Mouse (Mus musculus) forebrain, embryonic 10.5 days (tissue): Measurements from ENCODE around the gene Cplx3. TPM values are rescaled to one million over a fixed set of nuclear protein-coding genes. Genes with fewer than 3 reads are reported as not detected.
A peak's percentile ranks its signal among the peaks of the same experiment; 100 is the strongest.

ENCODE experiments used
- DNase-seq: peaks from one replicate; pipeline ENCODE4 v3.0.0-alpha.2; 2017; ENCODE audit warnings: low spot score; ENCODE audit errors: extremely low spot score
- H3K27ac ChIP-seq: fragments of 300-500 bp; sonication (generic); 2 replicates; pipeline ENCODE4 v1.5.1; 2016; ENCODE audit warnings: mild to moderate bottlenecking
- H3K27me3 ChIP-seq: fragments of 300-500 bp; sonication (generic); 2 replicates; pipeline ENCODE4 v1.6.1; 2016; ENCODE audit warnings: mild to moderate bottlenecking; ENCODE audit not compliant: poor library complexity, severe bottlenecking
- H3K36me3 ChIP-seq: fragments of 300-500 bp; sonication (generic); replicated peaks from 2 replicates; pipeline ENCODE4 v1.6.1; 2016; ENCODE audit warnings: mild to moderate bottlenecking, moderate library complexity
- H3K4me1 ChIP-seq: fragments of 300-500 bp; sonication (generic); 2 replicates; pipeline ENCODE4 v1.6.1; 2016
- H3K4me3 ChIP-seq: fragments of 300-500 bp; sonication (generic); 2 replicates; pipeline ENCODE4 v1.5.1; 2016; ENCODE audit warnings: mild to moderate bottlenecking, moderate library complexity
- H3K9me3 ChIP-seq: fragments of 300-500 bp; sonication (generic); 2 replicates; pipeline ENCODE4 v1.6.1; 2016; ENCODE audit warnings: mild to moderate bottlenecking, moderate library complexity
- WGBS: fragments of 180-500 bp; shearing (Covaris S2); methylation state at CpG from one replicate; pipeline ENCODE4 v1.1.7; 2016; 5-methylcytosine and 5-hydroxymethylcytosine counted together
- polyA plus RNA-seq: library from polyadenylated mRNA; unstranded; fragments of >200 nt; fragmentation: Nextera tagmentation; extraction: Ambion mirVana; gene quantifications from 2 replicates; pipeline ENCODE4 v1.2.1, GENCODE M21; 2016

Cplx3 gene
- polyA plus RNA-seq, 1 experiment from 2014 or later, result 1.9 TPM

DNA sequence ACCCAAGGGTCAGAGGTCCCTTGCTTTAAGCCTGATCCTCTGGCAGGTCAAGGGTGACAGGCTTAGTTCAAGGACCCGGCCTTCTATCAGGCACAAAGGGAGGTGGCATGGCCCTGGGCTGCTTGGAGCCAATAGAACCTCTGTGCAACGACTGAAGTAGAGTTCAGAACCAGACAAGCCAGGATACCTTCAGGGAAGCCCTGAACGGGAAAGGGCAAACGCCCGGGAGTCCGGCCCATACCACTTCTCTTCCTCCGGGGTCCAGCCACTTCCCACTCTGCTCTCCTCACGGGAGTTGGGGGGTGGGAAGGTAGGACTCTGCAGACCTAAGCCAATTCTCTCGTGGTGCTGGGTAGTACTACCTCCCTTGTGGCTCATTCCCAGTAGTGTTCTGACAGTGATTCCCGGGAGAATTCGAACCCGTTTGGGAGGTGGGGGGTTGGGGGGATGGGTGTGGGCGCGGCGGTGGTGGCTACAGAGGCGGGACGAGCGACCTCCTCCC is 38.4 kb upstream of the Cplx3 start:
- WGBS, result 0% methylated on average over 18 of the region's 18 CpGs
- Histone ChIP-seq H3K27me3 (peaks cover 6% of the 10 kb centered on the region; the same call in 1 of the 2 replicates), H3K9me3 (no peaks in the 10 kb centered on the region), H3K4me1 (peaks cover 65% of the 10 kb centered on the region), H3K4me3 (peak overlapping the region; percentile 98), H3K36me3 (peaks cover 22% of the 10 kb centered on the region), H3K27ac (peak overlapping the region; percentile 99)
- DNase-seq, result no peak

DNA sequence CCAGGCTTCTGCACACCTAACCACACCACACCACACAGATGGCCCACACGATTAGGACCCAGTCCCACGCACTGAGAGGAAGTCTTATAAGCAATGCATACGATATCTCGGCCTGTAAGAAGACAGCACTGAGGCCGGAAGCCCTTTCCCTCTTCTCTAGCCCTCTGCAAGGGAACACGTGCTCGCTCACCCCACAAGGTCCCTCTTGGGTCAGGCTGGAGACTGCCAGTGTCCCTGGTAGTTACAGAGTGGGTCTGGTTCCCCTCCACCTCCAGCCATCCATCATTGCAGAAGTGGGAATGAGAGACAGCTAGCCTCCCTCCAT is 37.7 kb upstream of the Cplx3 start:
- DNase-seq, result no peak
- peaks cover 22% of the 10 kb centered on the region for H3K36me3 ChIP-seq
- no peaks in the 10 kb centered on the region for H3K9me3 ChIP-seq
- H3K4me1 ChIP-seq, result peaks cover 72% of the 10 kb centered on the region
- peaks cover 6% of the 10 kb centered on the region; the same call in 1 of the 2 replicates for H3K27me3 ChIP-seq
- H3K4me3 ChIP-seq, result peak overlapping the region; percentile 98
- WGBS, result 81% methylated on average over 7 of the region's 7 CpGs
- H3K27ac ChIP-seq, result peak overlapping the region; percentile 99

DNA sequence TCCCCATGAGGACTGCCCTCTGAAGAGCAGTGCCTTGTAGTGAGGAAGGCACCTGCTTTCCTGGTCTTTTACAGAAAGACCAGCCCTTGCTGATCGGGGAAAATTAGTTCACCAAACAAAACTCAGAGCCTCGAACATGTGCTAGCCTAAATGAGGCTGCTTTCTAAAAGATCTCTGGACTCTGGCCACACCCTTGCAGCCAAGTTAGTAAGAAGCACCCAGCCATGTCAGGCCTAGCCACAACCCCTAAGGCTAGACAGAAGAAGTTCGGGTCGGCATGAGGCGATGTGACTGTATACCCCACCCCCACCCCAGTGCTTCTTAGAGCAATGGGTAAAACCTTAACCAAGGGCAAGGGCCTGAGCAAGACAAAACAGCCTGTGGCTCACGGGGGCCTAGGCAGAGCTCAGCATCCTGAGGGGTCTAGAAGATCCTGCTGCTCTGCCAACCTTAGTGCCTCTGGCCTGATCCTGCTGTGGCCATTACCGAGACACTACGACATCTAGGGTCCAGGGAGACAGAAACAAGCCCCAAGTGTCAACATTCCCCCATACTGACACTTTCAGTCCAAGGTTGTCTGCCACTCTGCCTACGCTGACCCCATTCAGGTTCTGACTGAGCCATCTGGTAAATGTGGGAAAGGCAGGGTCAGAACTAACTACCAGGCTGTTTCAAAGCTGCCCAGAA is 37.2 kb upstream of the Cplx3 start:
- 79% methylated on average over 9 of the region's 9 CpGs for WGBS
- Histone ChIP-seq H3K36me3 (peaks cover 22% of the 10 kb centered on the region), H3K27me3 (peaks cover 6% of the 10 kb centered on the region; the same call in 1 of the 2 replicates), H3K4me1 (peaks cover 77% of the 10 kb centered on the region), H3K9me3 (no peaks in the 10 kb centered on the region), H3K27ac (peak overlapping the region; percentile 99; the same call in 1 of the 2 replicates), H3K4me3 (peak overlapping the region; percentile 98)
- DNase-seq, result no peak

DNA sequence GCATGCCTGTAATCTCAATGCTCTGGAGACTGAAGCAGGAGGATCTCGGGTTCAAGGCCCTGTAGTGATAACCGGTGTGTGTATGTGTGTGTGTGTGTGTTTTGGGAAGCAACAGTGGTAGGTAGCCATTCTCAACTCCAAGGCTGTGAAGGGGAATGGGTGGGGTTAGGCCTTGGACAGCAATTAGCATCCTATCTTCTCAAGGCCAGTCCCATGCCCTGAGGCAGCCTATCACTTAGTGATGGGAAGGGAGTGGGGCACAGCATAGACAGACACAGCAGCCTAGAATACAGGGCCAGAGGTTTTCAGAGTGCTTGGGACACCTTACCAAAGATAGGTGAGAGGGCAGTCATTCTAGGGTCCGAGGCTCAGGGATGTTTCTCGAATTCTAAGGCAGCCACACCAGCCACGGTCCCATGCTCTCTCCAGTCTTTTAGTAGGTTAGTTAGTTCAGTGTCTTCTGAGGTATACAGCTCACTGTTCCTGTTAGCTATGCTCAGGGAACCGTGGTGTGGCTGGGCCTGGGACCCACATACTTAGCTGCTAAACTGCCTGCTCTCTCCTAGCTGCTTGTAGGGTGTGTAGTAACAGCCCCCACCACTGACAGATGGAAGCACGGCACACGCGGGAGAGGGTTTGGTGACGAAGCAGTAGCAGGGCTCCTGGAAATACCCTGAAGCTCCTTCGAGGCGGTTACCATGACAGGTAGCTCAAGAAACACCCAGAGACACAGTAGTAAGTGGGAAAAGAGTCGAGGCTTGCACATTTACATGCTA is 35.9 kb upstream of the Cplx3 start:
- DNase-seq, result no peak
- Histone ChIP-seq H3K4me3 (no peak overlapping the region; the same call in 1 of the 2 replicates), H3K4me1 (peaks cover 88% of the 10 kb centered on the region), H3K27me3 (0 out of 2 replicates have a peak, but pooled peaks cover 2% of the 10 kb centered on the region), H3K36me3 (peaks cover 28% of the 10 kb centered on the region), H3K27ac (no peak overlapping the region), H3K9me3 (no peaks in the 10 kb centered on the region)
- WGBS, result 93% methylated on average over 13 of the region's 13 CpGs

DNA sequence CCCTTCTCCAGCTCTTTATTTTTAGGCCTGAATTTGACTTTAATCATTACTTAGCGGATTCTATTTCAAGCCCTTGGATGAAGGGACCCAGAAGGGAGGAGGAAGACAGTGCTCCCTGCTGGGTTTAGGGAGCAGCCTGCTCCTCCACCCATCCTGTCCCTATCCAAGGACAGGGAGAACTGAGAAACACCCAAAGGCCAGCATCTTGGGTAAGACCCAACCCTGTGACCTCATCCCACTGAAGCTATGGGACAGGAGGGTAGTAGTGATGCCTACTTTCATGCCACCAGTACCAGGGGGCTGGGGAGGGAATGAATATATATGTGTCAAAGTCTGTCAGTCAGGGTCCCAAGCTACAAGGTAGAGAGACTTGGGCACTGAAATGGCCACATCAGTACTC is 34.9 kb upstream of the Cplx3 start:
- no peaks in the 10 kb centered on the region for H3K9me3 ChIP-seq
- DNase-seq, result no peak
- H3K36me3 ChIP-seq, result peaks cover 32% of the 10 kb centered on the region
- no peaks in the 10 kb centered on the region for H3K27me3 ChIP-seq
- peaks cover 86% of the 10 kb centered on the region for H3K4me1 ChIP-seq
- H3K4me3 ChIP-seq, result no peak overlapping the region
- no peak overlapping the region for H3K27ac ChIP-seq
- 74% methylated on average over 1 of the region's 1 CpGs for WGBS

DNA sequence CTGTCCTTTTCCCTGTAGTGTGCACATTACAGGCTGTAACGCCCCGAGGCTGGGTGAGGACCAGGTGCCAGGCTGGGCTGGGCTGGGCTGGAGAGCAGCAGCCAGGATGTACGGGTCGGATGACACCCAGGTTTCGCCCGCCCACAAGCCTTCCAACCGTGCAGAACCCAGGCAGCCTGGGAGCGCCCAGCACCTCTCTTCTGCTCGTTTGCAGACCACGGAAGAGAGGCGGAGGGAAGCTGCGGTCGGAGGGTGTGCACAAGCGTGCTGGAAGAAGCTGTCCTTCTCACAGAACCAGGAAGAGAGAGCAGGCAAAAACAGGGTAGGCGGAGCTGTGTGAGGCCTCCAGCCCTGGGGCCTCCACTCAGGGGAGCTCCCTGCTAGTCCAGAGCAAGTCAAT is 34.3 kb upstream of the Cplx3 start:
- peak overlapping the region; percentile 19 for H3K4me3 ChIP-seq
- no peak for DNase-seq
- peak overlapping the region; percentile 51 for H3K27ac ChIP-seq
- 24% methylated on average over 15 of the region's 15 CpGs for WGBS
- no peaks in the 10 kb centered on the region for H3K9me3 ChIP-seq
- H3K27me3 ChIP-seq, result no peaks in the 10 kb centered on the region
- peaks cover 80% of the 10 kb centered on the region for H3K4me1 ChIP-seq
- H3K36me3 ChIP-seq, result peaks cover 36% of the 10 kb centered on the region

DNA sequence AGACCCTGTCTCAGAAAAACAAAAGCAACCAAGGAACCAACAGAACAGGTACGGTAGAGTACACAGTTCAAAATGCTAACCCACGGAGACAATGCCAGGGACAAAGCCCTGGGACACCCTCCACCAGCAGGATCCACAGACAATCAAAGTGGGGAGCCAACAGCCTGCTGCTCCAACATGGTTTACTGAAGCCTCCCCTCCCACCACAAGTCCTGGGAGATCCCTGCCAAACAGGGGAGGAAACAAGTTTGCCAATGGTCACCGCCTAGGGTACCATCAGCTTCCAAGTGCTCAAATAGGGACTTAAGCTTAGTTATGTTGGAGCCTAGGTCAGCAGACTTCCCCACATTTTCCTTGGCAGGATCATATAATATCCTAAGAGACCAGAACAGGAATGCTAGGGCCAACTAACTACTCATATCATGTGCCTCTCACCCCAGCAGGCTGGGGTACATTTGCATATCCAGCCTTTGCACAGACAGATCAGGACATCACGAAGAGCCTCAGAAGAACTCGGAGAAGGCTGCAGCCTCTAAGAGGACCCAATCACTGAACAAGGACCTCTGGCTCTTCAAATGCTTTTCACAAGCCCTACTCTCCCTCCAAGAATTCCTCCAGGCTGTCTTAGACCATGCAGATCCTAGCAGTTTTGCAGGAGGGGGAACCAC is 33.7 kb upstream of the Cplx3 start:
- Histone ChIP-seq H3K4me1 (peaks cover 78% of the 10 kb centered on the region), H3K36me3 (peaks cover 37% of the 10 kb centered on the region)
- WGBS, result 74% methylated on average over 5 of the region's 5 CpGs

DNA sequence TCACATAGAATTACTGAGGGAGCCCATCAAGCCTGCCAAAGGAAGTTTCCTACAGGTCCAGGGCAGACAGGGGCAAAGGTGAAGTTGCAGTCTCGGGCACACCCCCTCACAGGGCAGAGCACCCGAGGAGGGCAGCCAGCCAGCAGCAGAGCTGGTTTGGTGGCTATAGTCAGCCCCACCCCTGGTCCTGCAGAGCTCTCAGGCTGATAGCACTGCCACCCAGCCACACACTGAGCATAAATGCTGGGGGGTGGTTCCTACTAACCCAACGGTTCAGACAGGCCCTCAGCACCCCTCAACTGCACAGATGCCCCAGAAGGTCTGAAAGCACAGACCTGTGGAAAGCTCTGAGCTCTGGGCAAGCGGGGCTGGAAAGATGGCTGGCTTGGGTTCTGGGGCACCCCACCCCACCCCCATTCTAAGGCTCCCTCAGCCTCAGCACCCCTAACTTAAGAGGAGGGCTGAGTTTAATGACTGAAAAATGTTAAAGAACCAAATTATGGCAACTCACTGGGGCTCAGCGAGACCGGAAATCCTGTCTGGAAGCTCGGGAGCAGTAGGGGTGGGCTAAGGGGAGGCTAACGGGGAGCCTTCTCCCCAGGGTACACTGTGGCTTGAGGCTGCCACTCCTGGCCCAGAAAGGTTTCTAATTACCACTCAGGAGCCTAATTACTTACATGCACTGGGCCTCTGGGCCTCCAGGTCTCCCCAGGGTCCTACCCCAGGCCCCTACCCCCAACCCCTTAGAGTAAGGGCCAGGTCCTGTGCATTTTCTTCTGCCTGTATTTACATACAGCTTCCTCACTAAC is 32.8 kb upstream of the Cplx3 start:
- Histone ChIP-seq H3K27ac (peak overlapping the region; percentile 72), H3K9me3 (no peaks in the 10 kb centered on the region), H3K36me3 (peaks cover 45% of the 10 kb centered on the region), H3K27me3 (no peaks in the 10 kb centered on the region), H3K4me3 (peak overlapping the region; percentile 13), H3K4me1 (peaks cover 77% of the 10 kb centered on the region)
- no peak for DNase-seq
- WGBS, result 40% methylated on average over 8 of the region's 8 CpGs

More for the DNA sequence above, 33.7 kb upstream of the Cplx3 start:
- no peak for DNase-seq
- H3K27ac ChIP-seq, result peak overlapping the region; percentile 72
- H3K27me3 ChIP-seq, result no peaks in the 10 kb centered on the region
- H3K9me3 ChIP-seq, result no peaks in the 10 kb centered on the region
- peak overlapping the region; percentile 19; the same call in 1 of the 2 replicates for H3K4me3 ChIP-seq

DNA sequence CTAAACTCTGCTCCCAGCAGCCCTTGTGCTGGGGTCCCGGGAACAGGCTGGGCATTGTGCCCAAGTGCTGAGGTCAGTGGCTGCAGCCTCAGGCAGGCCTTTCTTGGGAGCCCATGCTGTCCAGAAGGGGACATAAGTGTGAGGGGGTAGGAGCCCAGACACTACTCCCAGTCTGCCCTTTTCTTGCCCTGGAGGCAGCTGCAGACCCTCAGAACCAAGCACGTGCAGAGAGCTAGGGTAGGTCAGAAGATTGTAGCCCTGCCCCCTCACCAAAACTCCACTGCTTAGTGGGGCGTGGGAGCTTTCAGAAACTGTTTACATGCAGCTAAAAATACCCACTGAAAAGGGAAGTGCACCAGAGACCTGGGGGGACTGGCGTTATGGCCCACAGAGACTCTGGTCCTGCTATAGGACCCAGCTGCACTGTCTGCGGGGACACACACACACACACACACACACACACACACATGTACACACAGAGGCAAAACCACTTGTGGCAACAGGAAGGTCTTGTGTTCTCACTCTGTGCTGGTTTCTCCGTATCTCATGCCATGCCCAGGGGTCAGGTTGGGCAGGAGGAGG is 31.8 kb upstream of the Cplx3 start:
- H3K27ac ChIP-seq, result peak overlapping the region; percentile 72
- peaks cover 74% of the 10 kb centered on the region for H3K4me1 ChIP-seq
- no peaks in the 10 kb centered on the region for H3K27me3 ChIP-seq
- no peak overlapping the region; the same call in 1 of the 2 replicates for H3K4me3 ChIP-seq
- H3K9me3 ChIP-seq, result no peaks in the 10 kb centered on the region
- WGBS, result 54% methylated on average over 6 of the region's 6 CpGs
- H3K36me3 ChIP-seq, result peaks cover 53% of the 10 kb centered on the region
- no peak for DNase-seq

DNA sequence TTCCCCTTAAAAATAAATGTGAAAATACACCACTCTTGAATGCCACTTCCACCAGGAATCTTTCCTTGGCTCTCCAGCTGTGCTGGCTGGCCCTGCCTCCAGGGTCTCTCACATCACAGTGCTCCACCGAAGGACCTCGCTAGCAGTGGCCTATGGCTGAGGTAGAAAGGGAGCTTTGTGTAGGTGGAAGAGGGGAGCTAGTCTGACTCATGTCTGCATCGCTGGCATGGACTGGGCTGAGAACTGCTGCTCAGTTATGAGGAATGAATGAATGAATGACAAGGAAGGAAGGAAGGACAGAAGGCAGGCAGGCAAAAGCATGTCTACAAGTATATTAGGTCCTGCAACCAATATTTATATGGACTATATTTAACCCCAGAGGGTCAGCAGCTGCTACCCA is 31.2 kb upstream of the Cplx3 start:
- peak overlapping the region; percentile 72 for H3K27ac ChIP-seq
- no peak overlapping the region for H3K4me3 ChIP-seq
- DNase-seq, result no peak

DNA sequence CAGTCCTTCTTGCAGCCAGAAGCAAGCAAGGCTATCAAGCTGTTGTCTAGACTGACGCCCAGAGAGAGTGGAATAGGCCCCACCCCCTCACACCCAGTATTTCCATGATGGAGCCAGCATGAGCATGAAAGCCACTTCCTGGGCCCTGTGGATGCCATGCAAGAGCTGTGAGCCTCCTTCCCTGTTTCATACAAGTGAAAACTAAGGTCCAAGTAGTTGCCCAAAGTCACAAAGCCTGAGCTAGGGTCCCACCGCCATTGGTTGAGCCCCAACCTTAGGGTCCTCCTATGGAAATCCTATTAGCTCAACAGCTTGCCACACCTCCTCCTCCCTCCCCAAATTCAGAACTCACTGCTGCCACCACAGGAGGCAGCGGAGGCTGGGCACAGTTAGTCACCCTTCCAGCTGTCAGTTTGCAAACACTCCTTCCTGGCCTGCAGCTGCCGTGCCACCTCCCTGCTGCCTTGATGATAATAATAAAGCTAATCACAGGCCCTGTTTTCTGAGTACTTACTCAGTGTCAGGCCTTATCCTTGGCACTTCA is 27.5 kb upstream of the Cplx3 start:
- H3K27ac ChIP-seq, result no peak overlapping the region
- H3K27me3 ChIP-seq, result no peaks in the 10 kb centered on the region
- no peak for DNase-seq
- no peaks in the 10 kb centered on the region for H3K9me3 ChIP-seq
- peaks cover 32% of the 10 kb centered on the region for H3K4me1 ChIP-seq
- peaks cover 73% of the 10 kb centered on the region for H3K36me3 ChIP-seq
- no peak overlapping the region for H3K4me3 ChIP-seq
- 46% methylated on average over 4 of the region's 4 CpGs for WGBS

More for the DNA sequence above, 31.2 kb upstream of the Cplx3 start:
- H3K36me3 ChIP-seq, result peaks cover 50% of the 10 kb centered on the region
- no peaks in the 10 kb centered on the region for H3K9me3 ChIP-seq
- peaks cover 69% of the 10 kb centered on the region for H3K4me1 ChIP-seq
- 69% methylated on average over 3 of the region's 3 CpGs for WGBS
- no peaks in the 10 kb centered on the region for H3K27me3 ChIP-seq
